19 mouse cellular contexts compared by ENCODE assay signal in genomic region chr1:39064781-39065180, GRCm38 (mm10).
DNase-seq lines count a peak whose midpoint lies in the region; TF ChIP-seq lines count a peak whose summit lies in the region.
"Had no signal": no experiment of that assay in that cellular context is flagged by ENCODE, and none has a peak within 500 bp of the region (broad histone marks: within the 10 kb centered on the region; RNA-seq: fewer than 3 reads in every experiment).

No protein-coding gene starts in this region.

- TF ChIP-seq CTCF in cortical plate, adult 2 months (IDR thresholded peaks at IDR 0.05; ENCODE audit: extremely low read depth, insufficient read depth, low read length), result no peak

- WGBS in heart, embryonic 10.5 days, result 83% methylated on average over 3 of the region's 3 CpGs

- H3K4me1 ChIP-seq in heart, embryonic 10.5 days, result peaks cover 15% of the 10 kb centered on the region
- peaks cover 8% of the 10 kb centered on the region for H3K4me1 ChIP-seq in cortical plate, adult 2 months (ENCODE audit: control insufficient read depth, insufficient read depth, low read length)
- H3K4me1 ChIP-seq: embryonic facial prominence, embryonic 12.5 days; forebrain, embryonic 12.5 days had no signal

- H3K4me3 ChIP-seq in heart, embryonic 10.5 days, result no peak overlapping the region
- H3K4me3 ChIP-seq in cortical plate, adult 2 months (ENCODE audit: insufficient read depth, low read length), result no peak overlapping the region
- H3K4me3 ChIP-seq: embryonic facial prominence, embryonic 12.5 days; erythroblast, embryonic 14.5 days; forebrain, embryonic 12.5 days; gastrocnemius, adult 2 months; limb, embryonic 12.5 days; liver, embryonic 13.5 days had no signal

- no peaks in the 10 kb centered on the region for H3K36me3 ChIP-seq in heart, embryonic 10.5 days
- H3K36me3 ChIP-seq: embryonic facial prominence, embryonic 12.5 days; forebrain, embryonic 12.5 days; limb, embryonic 12.5 days; liver, embryonic 13.5 days had no signal

- no peak for TF ChIP-seq POLR2A in cortical plate, adult 2 months (IDR thresholded peaks at IDR 0.05; ENCODE audit: extremely low read depth, insufficient read depth, low read length)

- intact Hi-C loops in left cerebral cortex, postnatal 14 days (cut with DNase I), result no loop called here
- intact Hi-C loops in left cerebral cortex, postnatal 4 days (cut with DNase I), result no loop called here

- H3K9me3 ChIP-seq in heart, embryonic 10.5 days, result no peaks in the 10 kb centered on the region
- H3K9me3 ChIP-seq: embryonic facial prominence, embryonic 12.5 days; forebrain, embryonic 12.5 days; limb, embryonic 12.5 days; liver, embryonic 13.5 days had no signal

- no peaks in the 10 kb centered on the region for H3K27me3 ChIP-seq in heart, embryonic 10.5 days (ENCODE audit: insufficient read depth, poor library complexity, severe bottlenecking)
- H3K27me3 ChIP-seq: embryonic facial prominence, embryonic 12.5 days; forebrain, embryonic 12.5 days; limb, embryonic 12.5 days; liver, embryonic 13.5 days had no signal

- peak; percentile 3 for DNase-seq in heart, embryonic 10.5 days (ENCODE audit: low spot score)
- DNase-seq in heart, adult 8-10 months (ENCODE audit: low spot score), result no peak
- peak; percentile 22 to 49 for DNase-seq in left cerebral cortex, postnatal 14 days (ENCODE audit: low spot score in 2 of 2)
- no peak for DNase-seq in left cerebral cortex, postnatal 4 days
- DNase-seq in right cerebral cortex, postnatal 25 days, result peak; percentile 62
- no peak for DNase-seq in cerebellum, adult 11 months
- DNase-seq: adrenal gland, postnatal 25 days; cerebellum, adult 9-11 months; gastrocnemius, adult 2 months; kidney, postnatal 25 days; liver, embryonic 13.5 days; lung, adult 2 months; lung, postnatal 14 days had no signal

- no peak overlapping the region for H3K27ac ChIP-seq in heart, embryonic 10.5 days
- H3K27ac ChIP-seq in cortical plate, adult 2 months (ENCODE audit: insufficient read depth, low read length), result peak overlapping the region; percentile 47; the same call in 1 of the 2 replicates
- H3K27ac ChIP-seq: embryonic facial prominence, embryonic 12.5 days; forebrain, embryonic 12.5 days; gastrocnemius, adult 2 months; hindbrain, postnatal 0 days; limb, embryonic 12.5 days; liver, embryonic 13.5 days had no signal

Comparison
In these comparisons a context has a peak if more than half of its experiments do, and no peak if none do; other contexts are left out.
1. DNase-seq: peak in heart, embryonic 10.5 days (single experiment), left cerebral cortex, postnatal 14 days (2 of 2) and right cerebral cortex, postnatal 25 days (single experiment); none in heart, adult 8-10 months (single experiment), left cerebral cortex, postnatal 4 days (single experiment) and cerebellum, adult 11 months (single experiment).